Mouse (Mus musculus): ENCODE measurements around the gene Ywhaq. TPM values are rescaled to one million over a fixed set of nuclear protein-coding genes. Genes with fewer than 3 reads are reported as not detected.

The Ywhaq gene
- polyA plus RNA-seq, 1 experiment from 2014 or later: 366 TPM

DNA sequence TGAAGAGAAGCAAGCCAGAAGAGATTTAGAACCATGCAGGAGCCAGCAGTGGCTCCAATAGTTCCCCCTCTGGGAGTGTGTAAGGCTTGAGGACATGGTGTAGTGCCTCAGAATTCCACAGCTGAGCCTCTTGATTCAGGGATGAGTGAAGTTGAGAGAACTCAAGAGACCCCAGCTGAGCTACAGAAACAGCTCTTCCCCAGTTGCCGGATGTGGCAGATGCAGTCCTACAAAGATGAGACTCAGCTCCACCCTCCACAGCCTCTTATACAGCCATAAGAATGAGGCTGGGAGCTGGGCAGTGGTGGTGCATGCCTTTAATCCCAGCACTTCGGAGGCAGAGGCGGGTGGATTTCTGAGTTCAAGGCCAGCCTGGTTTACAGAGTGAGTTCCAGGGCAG lies 20.9 kb upstream of the Ywhaq start:
- Histone ChIP-seq H3K4me1 (replicated peaks) (no peaks in the 10 kb centered on the region), H3K36me3 (no peaks in the 10 kb centered on the region), H3K27me3 (no peaks in the 10 kb centered on the region), H3K4me2 (no peak overlapping the region), H3K4me3 (no peak overlapping the region), H3K9ac (no peak overlapping the region), H3K9me3 (replicated peaks) (no peaks in the 10 kb centered on the region), H3K27ac (no peak overlapping the region)
- WGBS: 83% methylated on average over 3 of the region's 3 CpGs
- no peak for ATAC-seq (replicated peaks; ENCODE audit: insufficient number of reproducible peaks, insufficient read depth, low FRiP score, low read depth)

DNA sequence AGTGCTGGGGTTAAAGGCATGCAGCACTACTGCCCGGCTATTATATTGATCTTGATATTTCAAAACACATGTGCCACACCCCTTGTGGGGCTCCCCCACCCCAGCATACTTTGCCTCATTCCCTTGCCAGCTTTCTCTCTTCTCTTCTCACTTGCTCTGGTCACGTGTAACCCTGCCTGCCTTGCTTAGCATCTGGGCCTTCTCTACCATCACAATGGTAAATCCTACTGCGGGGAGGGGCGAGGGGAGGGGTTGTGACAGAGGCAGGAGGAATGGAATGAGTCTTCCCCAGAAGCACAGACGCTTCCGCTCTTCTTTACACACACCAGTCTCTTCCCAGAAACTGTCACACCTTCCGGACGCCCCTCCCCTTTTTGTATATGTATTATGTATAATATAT lies 14.5 kb upstream of the Ywhaq start:
- no peaks in the 10 kb centered on the region for H3K27me3 ChIP-seq

DNA sequence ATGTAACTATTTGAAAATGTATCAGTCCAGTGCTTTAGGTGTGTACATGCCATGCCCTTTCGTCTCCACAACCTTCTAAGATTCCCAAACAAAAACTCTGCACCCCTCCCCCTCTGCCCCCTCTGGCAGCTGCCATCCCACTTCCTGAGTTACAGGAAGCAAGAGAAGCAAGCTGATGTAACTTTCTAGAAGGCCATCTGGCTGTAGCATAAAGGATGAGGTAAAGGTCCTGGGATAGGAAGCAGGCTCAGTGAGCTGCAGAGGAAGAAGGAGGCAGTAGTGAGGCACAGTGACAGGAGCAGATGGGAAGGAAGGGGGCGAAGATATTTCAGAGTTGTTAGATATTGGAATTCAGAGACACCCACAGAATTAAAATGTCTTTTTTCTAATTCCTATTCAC lies 13.6 kb upstream of the Ywhaq start:
- no peak overlapping the region for H3K4me3 ChIP-seq
- no peaks in the 10 kb centered on the region for H3K27me3 ChIP-seq
- peaks cover 3% of the 10 kb centered on the region for H3K4me1 ChIP-seq (replicated peaks)
- WGBS: 45% methylated on average over 2 of the region's 2 CpGs
- H3K27ac ChIP-seq: no peak overlapping the region
- no peaks in the 10 kb centered on the region for H3K36me3 ChIP-seq
- H3K4me2 ChIP-seq: no peak overlapping the region
- no peak for ATAC-seq (replicated peaks; ENCODE audit: insufficient number of reproducible peaks, insufficient read depth, low FRiP score, low read depth)
- no peaks in the 10 kb centered on the region for H3K9me3 ChIP-seq (replicated peaks)
- H3K9ac ChIP-seq: no peak overlapping the region

More for the DNA sequence above, 14.5 kb upstream of the Ywhaq start:
- Histone ChIP-seq H3K4me2 (no peak overlapping the region), H3K36me3 (no peaks in the 10 kb centered on the region), H3K4me1 (replicated peaks) (no peaks in the 10 kb centered on the region), H3K9ac (no peak overlapping the region), H3K4me3 (no peak overlapping the region), H3K9me3 (replicated peaks) (no peaks in the 10 kb centered on the region), H3K27ac (no peak overlapping the region)
- 63% methylated on average over 8 of the region's 8 CpGs for WGBS
- ATAC-seq (replicated peaks; ENCODE audit: insufficient number of reproducible peaks, insufficient read depth, low FRiP score, low read depth): peak; percentile 17; the same call in 1 of the 2 replicates

DNA sequence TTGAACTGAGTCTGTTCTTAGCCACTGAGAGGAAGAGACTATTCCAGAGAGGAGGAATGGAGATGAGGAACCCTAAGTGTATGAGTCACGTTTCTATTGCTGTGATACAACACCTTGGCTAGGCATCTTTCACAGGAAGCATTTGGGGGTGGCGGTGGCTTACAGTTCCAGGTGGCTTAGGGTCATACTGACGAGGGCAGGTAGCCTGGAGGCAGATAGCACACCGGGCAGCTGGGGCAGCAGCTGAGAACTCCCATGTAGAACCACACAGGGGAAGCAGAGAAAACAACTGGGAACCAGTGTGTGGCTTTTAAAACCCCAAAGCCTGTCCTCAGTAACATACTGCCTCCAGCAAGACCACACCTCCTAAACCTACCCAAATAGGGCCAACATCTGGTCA lies 12.7 kb upstream of the Ywhaq start:
- peaks cover 8% of the 10 kb centered on the region for H3K4me1 ChIP-seq (replicated peaks)
- H3K4me2 ChIP-seq: no peak overlapping the region
- WGBS: 66% methylated on average over 4 of the region's 4 CpGs
- H3K9me3 ChIP-seq (replicated peaks): no peaks in the 10 kb centered on the region
- H3K36me3 ChIP-seq: no peaks in the 10 kb centered on the region
- ATAC-seq (replicated peaks; ENCODE audit: insufficient number of reproducible peaks, insufficient read depth, low FRiP score, low read depth): no peak
- H3K9ac ChIP-seq: no peak overlapping the region
- no peaks in the 10 kb centered on the region for H3K27me3 ChIP-seq
- H3K27ac ChIP-seq: no peak overlapping the region
- H3K4me3 ChIP-seq: no peak overlapping the region

DNA sequence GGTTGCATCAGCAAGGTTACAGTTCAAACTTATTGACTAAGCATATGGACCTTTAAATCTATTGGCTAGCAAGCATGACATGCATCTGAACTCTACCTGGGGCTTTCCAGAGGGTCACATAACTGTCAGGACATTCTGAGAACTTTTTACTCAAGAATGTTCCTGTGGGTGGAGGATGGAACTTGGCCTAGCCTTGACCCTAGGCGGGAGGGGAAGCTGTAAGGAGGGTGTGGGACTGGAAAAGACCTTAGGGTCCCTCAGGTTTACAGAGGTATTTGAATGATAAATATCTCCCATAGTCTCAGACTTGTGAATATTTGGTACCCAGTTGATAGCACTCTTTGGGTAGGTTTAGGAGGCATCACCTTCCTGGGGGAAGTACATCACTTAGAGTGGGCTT lies 11.6 kb upstream of the Ywhaq start:
- Histone ChIP-seq H3K4me2 (no peak overlapping the region), H3K9ac (no peak overlapping the region), H3K4me1 (replicated peaks) (peaks cover 8% of the 10 kb centered on the region), H3K4me3 (no peak overlapping the region), H3K27ac (no peak overlapping the region), H3K27me3 (no peaks in the 10 kb centered on the region), H3K36me3 (no peaks in the 10 kb centered on the region), H3K9me3 (replicated peaks) (no peaks in the 10 kb centered on the region)
- ATAC-seq (replicated peaks; ENCODE audit: insufficient number of reproducible peaks, insufficient read depth, low FRiP score, low read depth): no peak
- WGBS: 82% methylated on average over 1 of the region's 1 CpGs

DNA sequence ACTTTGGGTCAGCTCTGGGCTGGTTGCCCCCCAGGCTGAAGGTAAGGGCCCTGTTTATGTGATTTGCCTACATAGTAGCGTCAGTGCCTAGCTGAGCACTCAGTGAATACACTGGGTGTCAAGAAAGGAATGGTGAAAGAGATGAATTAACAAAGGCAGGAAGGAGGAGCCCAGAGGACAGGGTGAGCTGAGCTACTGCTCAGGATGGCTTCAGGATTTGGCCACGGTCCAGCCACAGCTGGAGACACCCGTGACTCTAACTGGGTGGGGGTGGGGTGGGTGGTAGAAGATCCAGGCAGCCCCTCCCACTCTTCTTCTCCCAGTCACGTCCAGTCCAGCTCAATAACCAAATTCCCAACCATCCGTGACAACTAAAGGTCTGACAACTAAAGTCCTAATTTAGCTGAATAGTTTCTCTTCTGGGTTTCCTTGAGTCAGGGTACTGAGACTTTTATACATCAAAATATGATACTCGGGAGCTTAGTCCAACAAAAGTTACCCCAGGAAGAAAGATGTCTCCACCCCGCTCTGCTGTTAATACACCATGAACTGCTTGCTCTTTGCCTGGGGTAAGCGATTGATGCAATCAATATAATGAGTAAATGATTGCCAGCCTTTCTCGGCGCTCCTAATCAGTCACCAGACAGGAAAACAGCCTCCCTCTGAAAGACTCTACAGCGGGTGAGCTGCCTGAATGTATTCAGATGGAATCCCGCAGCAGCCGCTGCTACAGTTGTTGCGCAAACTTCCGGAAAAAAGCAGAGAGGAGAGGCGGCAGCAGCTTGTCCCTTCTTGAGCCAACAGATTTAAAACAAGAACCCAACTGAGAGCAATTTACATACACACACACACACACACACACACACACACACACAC lies 8.9 kb upstream of the Ywhaq start:
- peak overlapping the region; percentile 38 for H3K4me3 ChIP-seq
- peak; percentile 72 for ATAC-seq (replicated peaks; ENCODE audit: insufficient number of reproducible peaks, insufficient read depth, low FRiP score, low read depth)
- H3K27ac ChIP-seq: peak overlapping the region; percentile 63
- H3K9me3 ChIP-seq (replicated peaks): no peaks in the 10 kb centered on the region
- H3K9ac ChIP-seq: peak overlapping the region; percentile 33
- H3K4me2 ChIP-seq: peak overlapping the region; percentile 62
- H3K36me3 ChIP-seq: no peaks in the 10 kb centered on the region
- no peaks in the 10 kb centered on the region for H3K27me3 ChIP-seq
- 18% methylated on average over 16 of the region's 16 CpGs for WGBS
- peaks cover 8% of the 10 kb centered on the region for H3K4me1 ChIP-seq (replicated peaks)

DNA sequence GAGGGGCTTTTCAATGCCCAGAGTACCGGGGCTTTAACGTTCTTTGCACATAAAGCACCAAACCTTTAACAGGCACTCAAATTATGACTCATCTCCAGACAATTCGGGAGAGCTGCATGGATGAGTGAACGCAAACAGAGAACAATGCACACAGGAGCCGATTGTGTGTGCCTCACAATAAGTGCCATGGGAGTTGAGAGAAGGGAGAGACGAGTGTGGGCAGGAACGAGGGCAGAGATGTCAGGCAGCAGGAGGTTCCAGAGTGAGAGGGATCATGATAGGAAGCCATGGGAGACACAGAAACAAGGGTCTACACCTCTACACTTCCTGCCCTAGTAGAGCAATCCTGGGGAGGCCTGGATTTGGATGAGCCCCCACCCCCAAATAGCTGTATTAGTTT lies 7.2 kb upstream of the Ywhaq start:
- H3K9me3 ChIP-seq (replicated peaks): no peaks in the 10 kb centered on the region
- no peaks in the 10 kb centered on the region for H3K36me3 ChIP-seq
- H3K4me3 ChIP-seq: no peak overlapping the region
- H3K4me1 ChIP-seq (replicated peaks): peaks cover 8% of the 10 kb centered on the region
- no peak overlapping the region for H3K9ac ChIP-seq
- 31% methylated on average over 7 of the region's 7 CpGs for WGBS
- no peak overlapping the region; the same call in 1 of the 2 replicates for H3K27ac ChIP-seq
- H3K4me2 ChIP-seq: no peak overlapping the region
- H3K27me3 ChIP-seq: no peaks in the 10 kb centered on the region
- ATAC-seq (replicated peaks; ENCODE audit: insufficient number of reproducible peaks, insufficient read depth, low FRiP score, low read depth): no peak

DNA sequence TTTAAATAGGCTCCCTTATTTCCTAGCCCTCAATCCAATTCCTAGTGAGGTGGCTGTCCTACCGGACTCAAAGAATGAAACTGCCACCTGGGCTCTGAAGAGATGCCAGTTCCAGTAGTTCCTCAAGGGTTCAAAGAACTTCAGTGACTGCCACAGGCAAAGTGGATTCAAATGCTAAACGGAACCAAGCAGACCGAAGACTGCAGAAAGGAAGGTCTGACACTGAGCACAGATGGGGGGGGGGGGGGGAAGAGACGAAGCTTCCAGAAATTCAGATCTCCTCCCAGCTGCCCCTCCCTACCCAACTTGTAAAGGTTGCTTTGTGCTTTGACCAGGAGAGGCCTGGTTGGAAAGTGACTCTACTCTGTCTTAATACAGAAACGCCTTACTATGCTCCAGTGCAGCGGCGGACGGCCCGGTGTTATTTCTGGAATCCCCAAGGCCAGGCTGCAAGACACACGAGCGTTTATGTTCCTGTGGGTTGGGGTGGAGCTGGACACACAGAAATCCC lies 1.2 kb upstream of the Ywhaq start:
- no peaks in the 10 kb centered on the region for H3K9me3 ChIP-seq (replicated peaks)
- peak overlapping the region; percentile 7; the same call in 1 of the 2 replicates for H3K9ac ChIP-seq
- peaks cover 27% of the 10 kb centered on the region for H3K4me1 ChIP-seq (replicated peaks)
- 19% methylated on average over 11 of the region's 11 CpGs for WGBS
- no peak for ATAC-seq (replicated peaks; ENCODE audit: insufficient number of reproducible peaks, insufficient read depth, low FRiP score, low read depth)
- H3K27me3 ChIP-seq: no peaks in the 10 kb centered on the region
- peak overlapping the region; percentile 78 for H3K27ac ChIP-seq
- peaks cover 7% of the 10 kb centered on the region; the same call in 1 of the 2 replicates for H3K36me3 ChIP-seq
- H3K4me2 ChIP-seq: peak overlapping the region; percentile 80
- peak overlapping the region; percentile 79 for H3K4me3 ChIP-seq

DNA sequence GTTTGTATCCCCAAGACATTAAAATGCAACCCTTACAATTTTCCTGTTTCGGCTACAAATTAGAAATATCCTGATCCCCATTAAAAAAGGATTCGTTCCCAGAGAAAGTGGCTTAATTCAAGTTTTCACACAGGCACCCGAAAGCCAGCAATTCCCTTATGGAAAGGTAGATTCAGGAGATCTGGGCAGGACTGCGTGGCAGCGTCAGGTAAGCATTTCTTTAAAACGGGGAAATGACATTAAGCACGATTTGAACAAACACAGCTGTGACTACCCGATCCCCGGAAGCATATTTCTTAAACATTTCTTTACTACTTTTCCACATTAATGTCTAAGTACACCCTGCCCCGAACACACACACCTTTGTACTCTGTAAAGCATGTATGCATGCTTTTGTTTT lies 646 bp upstream of the Ywhaq start:
- WGBS: 10% methylated on average over 10 of the region's 10 CpGs
- H3K9me3 ChIP-seq (replicated peaks): no peaks in the 10 kb centered on the region

DNA sequence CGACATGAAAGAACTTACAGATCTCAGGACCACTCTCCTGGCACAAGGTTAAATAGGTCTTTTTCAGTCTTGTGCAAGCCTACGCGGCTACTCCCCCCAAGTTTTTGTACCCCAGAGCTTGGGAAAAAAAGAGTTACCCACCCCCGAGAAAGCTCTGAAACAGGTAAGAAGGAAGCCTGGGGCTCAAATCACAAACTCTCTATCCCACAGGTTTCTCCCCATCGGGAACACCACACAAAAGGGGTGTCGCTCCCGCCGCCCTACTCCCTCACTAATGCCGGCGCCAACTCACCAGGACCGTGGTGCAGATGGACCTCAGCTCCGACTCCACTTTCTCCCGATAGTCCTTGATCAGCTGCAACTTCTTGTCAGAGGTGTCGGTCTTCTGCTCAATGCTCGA lies 931 bp downstream of the Ywhaq start:
- ATAC-seq (replicated peaks; ENCODE audit: insufficient number of reproducible peaks, insufficient read depth, low FRiP score, low read depth): no peak
- H3K4me2 ChIP-seq: peak overlapping the region; percentile 66
- H3K4me3 ChIP-seq: peak overlapping the region; percentile 79
- under 1% methylated on average over 13 of the region's 15 CpGs for WGBS
- H3K9ac ChIP-seq: peak overlapping the region; percentile 78
- H3K36me3 ChIP-seq: peaks cover 27% of the 10 kb centered on the region
- peak overlapping the region; percentile 100 for H3K27ac ChIP-seq
- peaks cover 31% of the 10 kb centered on the region for H3K4me1 ChIP-seq (replicated peaks)
- no peaks in the 10 kb centered on the region for H3K27me3 ChIP-seq
- no peaks in the 10 kb centered on the region for H3K9me3 ChIP-seq (replicated peaks)

More for the DNA sequence above, 646 bp upstream of the Ywhaq start:
- Histone ChIP-seq H3K36me3 (peaks cover 12% of the 10 kb centered on the region), H3K4me2 (peak overlapping the region; percentile 80), H3K27ac (peak overlapping the region; percentile 78), H3K27me3 (no peaks in the 10 kb centered on the region), H3K4me3 (peak overlapping the region; percentile 79), H3K9ac (peak overlapping the region; percentile 69), H3K4me1 (replicated peaks) (peaks cover 27% of the 10 kb centered on the region)
- no peak for ATAC-seq (replicated peaks; ENCODE audit: insufficient number of reproducible peaks, insufficient read depth, low FRiP score, low read depth)

DNA sequence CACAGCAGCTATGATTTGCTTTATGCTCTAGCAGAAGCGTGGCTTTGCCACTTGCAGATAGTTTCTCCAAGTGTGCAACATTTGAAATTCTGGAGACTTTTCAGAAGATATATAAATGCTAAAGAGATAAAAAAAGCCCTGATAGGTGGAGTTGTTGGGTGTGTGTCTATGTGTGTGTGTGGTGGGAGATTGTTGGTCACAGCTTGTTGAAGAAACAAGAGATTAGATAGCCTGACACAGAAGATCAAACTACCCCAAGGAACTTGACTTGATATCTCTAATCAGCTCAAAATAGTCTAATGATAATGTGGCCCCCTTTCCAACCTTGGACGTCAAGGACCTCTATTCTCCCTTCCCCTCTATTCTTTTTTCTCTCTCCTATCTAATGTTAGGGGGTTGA lies 6.8 kb downstream of the Ywhaq start:
- H3K4me1 ChIP-seq (replicated peaks): peaks cover 19% of the 10 kb centered on the region
- no peaks in the 10 kb centered on the region for H3K9me3 ChIP-seq (replicated peaks)
- H3K36me3 ChIP-seq: peaks cover 64% of the 10 kb centered on the region
- H3K27ac ChIP-seq: no peak overlapping the region
- WGBS: 65% methylated on average over 2 of the region's 2 CpGs
- H3K4me3 ChIP-seq: no peak overlapping the region
- H3K4me2 ChIP-seq: no peak overlapping the region
- no peak overlapping the region for H3K9ac ChIP-seq
- ATAC-seq (replicated peaks; ENCODE audit: insufficient number of reproducible peaks, insufficient read depth, low FRiP score, low read depth): no peak
- no peaks in the 10 kb centered on the region for H3K27me3 ChIP-seq

DNA sequence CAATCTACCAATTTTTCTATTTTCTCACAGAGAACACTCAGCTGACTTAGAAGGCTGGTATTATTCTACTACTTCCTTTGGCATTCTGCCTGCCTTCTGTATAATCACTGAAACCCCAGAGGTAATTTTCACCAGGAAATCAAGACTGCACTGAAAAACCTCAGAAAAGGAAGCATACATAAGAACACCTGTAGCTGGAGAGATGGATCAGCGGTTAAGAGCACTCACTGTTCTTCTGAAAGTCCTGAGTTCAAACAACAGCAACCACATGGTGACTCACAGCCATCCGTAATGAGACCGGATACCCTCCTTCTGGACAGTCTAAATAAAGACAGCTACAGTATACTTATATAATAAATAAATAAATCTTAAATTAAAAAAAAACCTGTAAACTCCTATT lies 7.8 kb downstream of the Ywhaq start:
- 96% methylated on average over 3 of the region's 3 CpGs for WGBS
- no peak for ATAC-seq (replicated peaks; ENCODE audit: insufficient number of reproducible peaks, insufficient read depth, low FRiP score, low read depth)

More for the DNA sequence above, 7.8 kb downstream of the Ywhaq start:
- no peak overlapping the region for H3K27ac ChIP-seq
- H3K4me3 ChIP-seq: no peak overlapping the region
- no peak overlapping the region for H3K4me2 ChIP-seq
- no peak overlapping the region for H3K9ac ChIP-seq
- H3K36me3 ChIP-seq: peaks cover 62% of the 10 kb centered on the region
- H3K9me3 ChIP-seq (replicated peaks): no peaks in the 10 kb centered on the region
- H3K27me3 ChIP-seq: no peaks in the 10 kb centered on the region
- H3K4me1 ChIP-seq (replicated peaks): peaks cover 14% of the 10 kb centered on the region

Data from heart, embryonic 15.5 days (tissue).